Mouse (Mus musculus): ENCODE results near the gene Mrpl1. TPM values are rescaled to one million over a fixed set of nuclear protein-coding genes. Genes with fewer than 3 reads are reported as not detected.

Mrpl1 gene
- polyA plus RNA-seq, 1 experiment from 2014 or later = 17.5 TPM

- no peak for DNase-seq
- no peak overlapping the region for H3K4me2 ChIP-seq (ENCODE audit: low read length)
- H3K27ac ChIP-seq (replicated peaks; ENCODE audit: low read depth, low read length) = no peak overlapping the region
- H3K4me3 ChIP-seq (replicated peaks; ENCODE audit: low read depth, low read length) = no peak overlapping the region
- ATAC-seq (ENCODE audit: low FRiP score, low TSS enrichment) = no peak
- H3K27me3 ChIP-seq (ENCODE audit: control insufficient read depth, insufficient read depth, low read length) = no peaks in the 10 kb centered on the region
- H3K4me1 ChIP-seq (ENCODE audit: control insufficient read depth, insufficient read depth, low read length) = no peaks in the 10 kb centered on the region
- 100% methylated on average over 1 of the region's 1 CpGs for WGBS
- no peaks in the 10 kb centered on the region for H3K9me3 ChIP-seq (ENCODE audit: control insufficient read depth, low read length)
- no peak overlapping the region for H3K9ac ChIP-seq (replicated peaks; ENCODE audit: low read length)
- H3K36me3 ChIP-seq (ENCODE audit: control insufficient read depth, insufficient read depth, low read length) = peaks cover 9% of the 10 kb centered on the region
Measured at GRCm38 (mm10) chr5:96221298-96221697, 12.0 kb downstream of the Mrpl1 start.

GRCm38 (mm10) chr5:96221812-96222585 is 12.7 kb downstream of the Mrpl1 start:
- WGBS = 83% methylated on average over 5 of the region's 5 CpGs
- Histone ChIP-seq H3K27me3 (ENCODE audit: control insufficient read depth, insufficient read depth, low read length) (no peaks in the 10 kb centered on the region), H3K27ac (replicated peaks; ENCODE audit: low read depth, low read length) (no peak overlapping the region), H3K36me3 (ENCODE audit: control insufficient read depth, insufficient read depth, low read length) (peaks cover 16% of the 10 kb centered on the region), H3K4me2 (ENCODE audit: low read length) (no peak overlapping the region), H3K4me1 (ENCODE audit: control insufficient read depth, insufficient read depth, low read length) (no peaks in the 10 kb centered on the region), H3K9ac (replicated peaks; ENCODE audit: low read length) (no peak overlapping the region), H3K4me3 (replicated peaks; ENCODE audit: low read depth, low read length) (no peak overlapping the region), H3K9me3 (ENCODE audit: control insufficient read depth, low read length) (no peaks in the 10 kb centered on the region)
- DNase-seq (no peak), ATAC-seq (ENCODE audit: low FRiP score, low TSS enrichment) (no peak)

- H3K9me3 ChIP-seq (ENCODE audit: control insufficient read depth, low read length) = no peaks in the 10 kb centered on the region
- H3K4me3 ChIP-seq (replicated peaks; ENCODE audit: low read depth, low read length) = no peak overlapping the region
- no peak overlapping the region for H3K4me2 ChIP-seq (ENCODE audit: low read length)
- no peak for DNase-seq
- H3K27me3 ChIP-seq (ENCODE audit: control insufficient read depth, insufficient read depth, low read length) = no peaks in the 10 kb centered on the region
- no peaks in the 10 kb centered on the region for H3K4me1 ChIP-seq (ENCODE audit: control insufficient read depth, insufficient read depth, low read length)
- peaks cover 18% of the 10 kb centered on the region for H3K36me3 ChIP-seq (ENCODE audit: control insufficient read depth, insufficient read depth, low read length)
- H3K9ac ChIP-seq (replicated peaks; ENCODE audit: low read length) = no peak overlapping the region
- no peak for ATAC-seq (ENCODE audit: low FRiP score, low TSS enrichment)
- WGBS = 96% methylated on average over 3 of the region's 3 CpGs
- H3K27ac ChIP-seq (replicated peaks; ENCODE audit: low read depth, low read length) = no peak overlapping the region
Measured at GRCm38 (mm10) chr5:96222964-96223363, 13.7 kb downstream of the Mrpl1 start.

- WGBS = 97% methylated on average over 8 of the region's 8 CpGs
- DNase-seq (no peak), ATAC-seq (ENCODE audit: low FRiP score, low TSS enrichment) (no peak)
- Histone ChIP-seq H3K9ac (replicated peaks; ENCODE audit: low read length) (no peak overlapping the region), H3K4me3 (replicated peaks; ENCODE audit: low read depth, low read length) (no peak overlapping the region), H3K27me3 (ENCODE audit: control insufficient read depth, insufficient read depth, low read length) (no peaks in the 10 kb centered on the region), H3K4me1 (ENCODE audit: control insufficient read depth, insufficient read depth, low read length) (no peaks in the 10 kb centered on the region), H3K4me2 (ENCODE audit: low read length) (no peak overlapping the region), H3K27ac (replicated peaks; ENCODE audit: low read depth, low read length) (no peak overlapping the region), H3K9me3 (ENCODE audit: control insufficient read depth, low read length) (no peaks in the 10 kb centered on the region), H3K36me3 (ENCODE audit: control insufficient read depth, insufficient read depth, low read length) (peaks cover 30% of the 10 kb centered on the region)
Measured at GRCm38 (mm10) chr5:96226490-96226889, 17.2 kb downstream of the Mrpl1 start.

GRCm38 (mm10) chr5:96228967-96229366 is 19.7 kb downstream of the Mrpl1 start:
- Histone ChIP-seq H3K4me2 (ENCODE audit: low read length) (no peak overlapping the region), H3K9me3 (ENCODE audit: control insufficient read depth, low read length) (no peaks in the 10 kb centered on the region), H3K9ac (replicated peaks; ENCODE audit: low read length) (no peak overlapping the region), H3K36me3 (ENCODE audit: control insufficient read depth, insufficient read depth, low read length) (peaks cover 30% of the 10 kb centered on the region), H3K4me1 (ENCODE audit: control insufficient read depth, insufficient read depth, low read length) (no peaks in the 10 kb centered on the region), H3K27ac (replicated peaks; ENCODE audit: low read depth, low read length) (no peak overlapping the region), H3K27me3 (ENCODE audit: control insufficient read depth, insufficient read depth, low read length) (no peaks in the 10 kb centered on the region), H3K4me3 (replicated peaks; ENCODE audit: low read depth, low read length) (no peak overlapping the region)
- 95% methylated on average over 2 of the region's 2 CpGs for WGBS
- DNase-seq (no peak), ATAC-seq (ENCODE audit: low FRiP score, low TSS enrichment) (no peak)

- DNase-seq = no peak
- Histone ChIP-seq H3K4me2 (ENCODE audit: low read length) (no peak overlapping the region), H3K4me3 (replicated peaks; ENCODE audit: low read depth, low read length) (no peak overlapping the region), H3K27ac (replicated peaks; ENCODE audit: low read depth, low read length) (no peak overlapping the region), H3K27me3 (ENCODE audit: control insufficient read depth, insufficient read depth, low read length) (no peaks in the 10 kb centered on the region), H3K4me1 (ENCODE audit: control insufficient read depth, insufficient read depth, low read length) (no peaks in the 10 kb centered on the region), H3K9me3 (ENCODE audit: control insufficient read depth, low read length) (no peaks in the 10 kb centered on the region), H3K36me3 (ENCODE audit: control insufficient read depth, insufficient read depth, low read length) (peaks cover 15% of the 10 kb centered on the region; the same call in 1 of the 2 replicates), H3K9ac (replicated peaks; ENCODE audit: low read length) (no peak overlapping the region)
- WGBS = 95% methylated on average over 5 of the region's 5 CpGs
- no peak for ATAC-seq (ENCODE audit: low FRiP score, low TSS enrichment)
Measured at GRCm38 (mm10) chr5:96238797-96239196, 29.5 kb downstream of the Mrpl1 start.

GRCm38 (mm10) chr5:96240856-96241255 is 31.6 kb downstream of the Mrpl1 start:
- H3K4me3 ChIP-seq (replicated peaks; ENCODE audit: low read depth, low read length) = no peak overlapping the region
- H3K9me3 ChIP-seq (ENCODE audit: control insufficient read depth, low read length) = no peaks in the 10 kb centered on the region
- no peaks in the 10 kb centered on the region for H3K4me1 ChIP-seq (ENCODE audit: control insufficient read depth, insufficient read depth, low read length)
- peaks cover 15% of the 10 kb centered on the region; the same call in 1 of the 2 replicates for H3K36me3 ChIP-seq (ENCODE audit: control insufficient read depth, insufficient read depth, low read length)
- DNase-seq (no peak), ATAC-seq (ENCODE audit: low FRiP score, low TSS enrichment) (no peak)
- H3K9ac ChIP-seq (replicated peaks; ENCODE audit: low read length) = no peak overlapping the region
- H3K27me3 ChIP-seq (ENCODE audit: control insufficient read depth, insufficient read depth, low read length) = no peaks in the 10 kb centered on the region
- H3K27ac ChIP-seq (replicated peaks; ENCODE audit: low read depth, low read length) = no peak overlapping the region
- H3K4me2 ChIP-seq (ENCODE audit: low read length) = no peak overlapping the region
- WGBS = 91% methylated on average over 1 of the region's 1 CpGs

- Histone ChIP-seq H3K27me3 (ENCODE audit: control insufficient read depth, insufficient read depth, low read length) (no peaks in the 10 kb centered on the region), H3K9me3 (ENCODE audit: control insufficient read depth, low read length) (no peaks in the 10 kb centered on the region), H3K4me2 (ENCODE audit: low read length) (no peak overlapping the region), H3K4me1 (ENCODE audit: control insufficient read depth, insufficient read depth, low read length) (no peaks in the 10 kb centered on the region), H3K27ac (replicated peaks; ENCODE audit: low read depth, low read length) (no peak overlapping the region), H3K36me3 (ENCODE audit: control insufficient read depth, insufficient read depth, low read length) (peaks cover 8% of the 10 kb centered on the region; the same call in 1 of the 2 replicates), H3K4me3 (replicated peaks; ENCODE audit: low read depth, low read length) (no peak overlapping the region), H3K9ac (replicated peaks; ENCODE audit: low read length) (no peak overlapping the region)
- 93% methylated on average over 1 of the region's 1 CpGs for WGBS
- ATAC-seq (ENCODE audit: low FRiP score, low TSS enrichment) = no peak
- no peak for DNase-seq
Measured at GRCm38 (mm10) chr5:96244511-96244910, 35.2 kb downstream of the Mrpl1 start.

- DNase-seq = no peak
- Histone ChIP-seq H3K36me3 (ENCODE audit: control insufficient read depth, insufficient read depth, low read length) (no peaks in the 10 kb centered on the region), H3K4me2 (ENCODE audit: low read length) (no peak overlapping the region), H3K9ac (replicated peaks; ENCODE audit: low read length) (no peak overlapping the region), H3K9me3 (ENCODE audit: control insufficient read depth, low read length) (no peaks in the 10 kb centered on the region), H3K27ac (replicated peaks; ENCODE audit: low read depth, low read length) (no peak overlapping the region), H3K4me1 (ENCODE audit: control insufficient read depth, insufficient read depth, low read length) (no peaks in the 10 kb centered on the region), H3K4me3 (replicated peaks; ENCODE audit: low read depth, low read length) (no peak overlapping the region), H3K27me3 (ENCODE audit: control insufficient read depth, insufficient read depth, low read length) (no peaks in the 10 kb centered on the region)
- no peak for ATAC-seq (ENCODE audit: low FRiP score, low TSS enrichment)
- 91% methylated on average over 2 of the region's 2 CpGs for WGBS
Measured at GRCm38 (mm10) chr5:96253995-96254394, 44.7 kb downstream of the Mrpl1 start.

Measured in midbrain, embryonic 14.5 days (tissue).